Mouse (Mus musculus) liver, postnatal 0 days (tissue): ENCODE results near the gene Polrmt.

Source experiments
- CTCF ChIP-seq: sonication (generic); IDR thresholded peaks from 2 replicates; pipeline ENCODE4 v1.5.1; 2016; ENCODE audit warnings: antibody characterized with exemption, low read depth
- EP300 ChIP-seq: IDR thresholded peaks from 2 replicates; pipeline ENCODE4 v1.6.1; 2016; ENCODE audit warnings: antibody characterized with exemption, low read depth, mild to moderate bottlenecking

DNA sequence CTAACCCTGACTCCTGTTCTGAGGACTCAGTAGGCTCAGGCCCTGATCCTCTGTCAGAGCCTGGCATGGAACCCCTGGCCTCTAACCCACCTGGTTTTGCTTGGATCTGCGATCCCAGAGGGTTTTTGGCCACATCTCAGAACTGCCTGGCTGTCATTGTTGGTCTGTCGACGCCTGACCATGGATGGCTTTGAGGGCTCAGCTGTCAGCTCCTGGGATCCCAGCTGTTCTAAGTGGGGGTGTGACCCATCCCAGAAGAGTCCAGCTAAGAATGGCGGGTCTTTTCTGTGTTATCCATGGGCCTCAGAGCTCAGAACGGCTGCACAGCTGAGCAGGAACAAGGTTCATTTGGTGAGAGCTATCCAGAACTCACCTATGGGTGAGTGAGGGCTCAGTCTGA lies 25.3 kb downstream of the Polrmt start:
- TF ChIP-seq CTCF (no peak), EP300 (no peak)
